Mouse (Mus musculus): ENCODE results near the gene Pdia6. TPM values are rescaled to one million over a fixed set of nuclear protein-coding genes. Genes with fewer than 3 reads are reported as not detected.

Gene Pdia6
- polyA plus RNA-seq, 1 experiment, result 76.8 TPM

- no peak overlapping the region for H3K4me3 ChIP-seq (replicated peaks; ENCODE audit: extremely low read depth, low read depth, low read length)
- H3K4me1 ChIP-seq (ENCODE audit: control insufficient read depth, insufficient read depth, low read length), result no peaks in the 10 kb centered on the region
- peak; percentile 51 for DNase-seq
- TF ChIP-seq CTCF (IDR thresholded peaks at IDR 0.05; ENCODE audit: insufficient read depth, low read length) (no peak), POLR2A (IDR thresholded peaks at IDR 0.05; ENCODE audit: borderline replicate concordance, extremely low read depth, low read depth, low read length) (no peak)
- WGBS, result 40% methylated on average over 2 of the region's 2 CpGs
These were observed 23.6 kb downstream of the Pdia6 start for GRCm38 (mm10) chr12:17289913-17290312.

GRCm38 (mm10) chr12:17290569-17290968, 24.2 kb downstream of the Pdia6 start:
- WGBS, result 36% methylated on average over 4 of the region's 4 CpGs
- DNase-seq, result peak; percentile 64
- no peaks in the 10 kb centered on the region for H3K4me1 ChIP-seq (ENCODE audit: control insufficient read depth, insufficient read depth, low read length)
- H3K4me3 ChIP-seq (replicated peaks; ENCODE audit: extremely low read depth, low read depth, low read length), result no peak overlapping the region
- no peak for TF ChIP-seq CTCF (IDR thresholded peaks at IDR 0.05; ENCODE audit: insufficient read depth, low read length)
- TF ChIP-seq POLR2A (IDR thresholded peaks at IDR 0.05; ENCODE audit: borderline replicate concordance, extremely low read depth, low read depth, low read length), result peak; percentile 7; the same call in 1 of the 2 replicates

GRCm38 (mm10) chr12:17296899-17297298, 30.6 kb downstream of the Pdia6 start:
- no peak for DNase-seq
- no peak overlapping the region for H3K4me3 ChIP-seq (replicated peaks; ENCODE audit: extremely low read depth, low read depth, low read length)
- WGBS, result 63% methylated on average over 2 of the region's 2 CpGs
- TF ChIP-seq CTCF (IDR thresholded peaks at IDR 0.05; ENCODE audit: insufficient read depth, low read length) (no peak), POLR2A (IDR thresholded peaks at IDR 0.05; ENCODE audit: borderline replicate concordance, extremely low read depth, low read depth, low read length) (no peak)
- no peaks in the 10 kb centered on the region for H3K4me1 ChIP-seq (ENCODE audit: control insufficient read depth, insufficient read depth, low read length)

- WGBS, result 91% methylated on average over 1 of the region's 1 CpGs
- TF ChIP-seq CTCF (IDR thresholded peaks at IDR 0.05; ENCODE audit: insufficient read depth, low read length), result no peak
- TF ChIP-seq POLR2A (IDR thresholded peaks at IDR 0.05; ENCODE audit: borderline replicate concordance, extremely low read depth, low read depth, low read length), result no peak
- Histone ChIP-seq H3K4me3 (replicated peaks; ENCODE audit: extremely low read depth, low read depth, low read length) (no peak overlapping the region), H3K4me1 (ENCODE audit: control insufficient read depth, insufficient read depth, low read length) (no peaks in the 10 kb centered on the region)
- DNase-seq, result no peak
These were observed 33.6 kb downstream of the Pdia6 start for GRCm38 (mm10) chr12:17299902-17300301.

- Histone ChIP-seq H3K4me1 (ENCODE audit: control insufficient read depth, insufficient read depth, low read length) (peaks cover 3% of the 10 kb centered on the region), H3K4me3 (replicated peaks; ENCODE audit: extremely low read depth, low read depth, low read length) (no peak overlapping the region)
- 70% methylated on average over 7 of the region's 7 CpGs for WGBS
- no peak for DNase-seq
- TF ChIP-seq CTCF (IDR thresholded peaks at IDR 0.05; ENCODE audit: insufficient read depth, low read length) (no peak), POLR2A (IDR thresholded peaks at IDR 0.05; ENCODE audit: borderline replicate concordance, extremely low read depth, low read depth, low read length) (no peak)
These were observed 39.1 kb downstream of the Pdia6 start for GRCm38 (mm10) chr12:17305445-17305844.

GRCm38 (mm10) chr12:17308246-17308645, 41.9 kb downstream of the Pdia6 start:
- Histone ChIP-seq H3K4me1 (ENCODE audit: control insufficient read depth, insufficient read depth, low read length) (peaks cover 3% of the 10 kb centered on the region), H3K4me3 (replicated peaks; ENCODE audit: extremely low read depth, low read depth, low read length) (no peak overlapping the region)
- no peak for TF ChIP-seq CTCF (IDR thresholded peaks at IDR 0.05; ENCODE audit: insufficient read depth, low read length)
- no peak for TF ChIP-seq POLR2A (IDR thresholded peaks at IDR 0.05; ENCODE audit: borderline replicate concordance, extremely low read depth, low read depth, low read length)
- 30% methylated on average over 4 of the region's 4 CpGs for WGBS
- no peak for DNase-seq

GRCm38 (mm10) chr12:17310852-17311839, 44.8 kb downstream of the Pdia6 start:
- WGBS, result 65% methylated on average over 16 of the region's 16 CpGs
- TF ChIP-seq POLR2A (IDR thresholded peaks at IDR 0.05; ENCODE audit: borderline replicate concordance, extremely low read depth, low read depth, low read length) (no peak), CTCF (IDR thresholded peaks at IDR 0.05; ENCODE audit: insufficient read depth, low read length) (no peak)
- H3K4me3 ChIP-seq (replicated peaks; ENCODE audit: extremely low read depth, low read depth, low read length), result no peak overlapping the region
- H3K4me1 ChIP-seq (ENCODE audit: control insufficient read depth, insufficient read depth, low read length), result peaks cover 3% of the 10 kb centered on the region
- no peak for DNase-seq

GRCm38 (mm10) chr12:17316096-17316495, 49.8 kb downstream of the Pdia6 start:
- Histone ChIP-seq H3K4me1 (ENCODE audit: control insufficient read depth, insufficient read depth, low read length) (peaks cover 3% of the 10 kb centered on the region; the same call in 1 of the 2 replicates), H3K4me3 (replicated peaks; ENCODE audit: extremely low read depth, low read depth, low read length) (no peak overlapping the region)
- peak; percentile 52 for DNase-seq
- no peak for TF ChIP-seq POLR2A (IDR thresholded peaks at IDR 0.05; ENCODE audit: borderline replicate concordance, extremely low read depth, low read depth, low read length)
- TF ChIP-seq CTCF (IDR thresholded peaks at IDR 0.05; ENCODE audit: insufficient read depth, low read length), result no peak
- 70% methylated on average over 5 of the region's 5 CpGs for WGBS

GRCm38 (mm10) chr12:17317970-17318369, 51.6 kb downstream of the Pdia6 start:
- Histone ChIP-seq H3K4me3 (replicated peaks; ENCODE audit: extremely low read depth, low read depth, low read length) (no peak overlapping the region), H3K4me1 (ENCODE audit: control insufficient read depth, insufficient read depth, low read length) (peaks cover 3% of the 10 kb centered on the region; the same call in 1 of the 2 replicates)
- 43% methylated on average over 4 of the region's 4 CpGs for WGBS
- TF ChIP-seq POLR2A (IDR thresholded peaks at IDR 0.05; ENCODE audit: borderline replicate concordance, extremely low read depth, low read depth, low read length) (no peak), CTCF (IDR thresholded peaks at IDR 0.05; ENCODE audit: insufficient read depth, low read length) (no peak)
- no peak for DNase-seq

Data from lung, adult 2 months (tissue).